Mouse (Mus musculus) yolk sac, embryonic 10.5 days (tissue): Measurements from ENCODE around the gene Cldn7.
A peak's percentile ranks its signal among the peaks of the same experiment; 100 is the strongest.

Experiments used
- DNase-seq: peaks from one replicate; pipeline ENCODE4 v3.0.0-alpha.2; 2017; ENCODE audit warnings: low spot score

The Cldn7 gene

GRCm38 (mm10) chr11:69956218-69956617 is 8.4 kb upstream of the Cldn7 start:
- no peak for DNase-seq

- no peak for DNase-seq
Observed at GRCm38 (mm10) chr11:69960616-69961015, 4.0 kb upstream of the Cldn7 start.

GRCm38 (mm10) chr11:69961841-69962240 is 2.7 kb upstream of the Cldn7 start:
- no peak for DNase-seq

- DNase-seq: peak; percentile 91
Observed at GRCm38 (mm10) chr11:69965271-69966005, 859 bp downstream of the Cldn7 start.

- DNase-seq: peak; percentile 87
Observed at GRCm38 (mm10) chr11:69966006-69966859, 1.7 kb downstream of the Cldn7 start.

GRCm38 (mm10) chr11:69966860-69967517 is 2.4 kb downstream of the Cldn7 start:
- DNase-seq: no peak

GRCm38 (mm10) chr11:69968793-69969192 is 4.2 kb downstream of the Cldn7 start:
- DNase-seq: peak; percentile 83

GRCm38 (mm10) chr11:69970222-69970621 is 5.6 kb downstream of the Cldn7 start:
- no peak for DNase-seq

GRCm38 (mm10) chr11:69970775-69971174 is 6.2 kb downstream of the Cldn7 start:
- no peak for DNase-seq

- DNase-seq: no peak
Observed at GRCm38 (mm10) chr11:69974907-69975306, 10.3 kb downstream of the Cldn7 start.

GRCm38 (mm10) chr11:69976271-69976670 is 11.7 kb downstream of the Cldn7 start:
- no peak for DNase-seq

GRCm38 (mm10) chr11:69979827-69980195 is 15.2 kb downstream of the Cldn7 start:
- no peak for DNase-seq

- DNase-seq: peak; percentile 100
Observed at GRCm38 (mm10) chr11:69980196-69981140, 15.9 kb downstream of the Cldn7 start.

- no peak for DNase-seq
Observed at GRCm38 (mm10) chr11:69981141-69981762, 16.7 kb downstream of the Cldn7 start, which contains the start of gene Ctdnep1. Gene Ctdnep1 (plus strand): TSS chr11:69981156.

- DNase-seq: no peak
Observed at GRCm38 (mm10) chr11:69982225-69982624, 17.6 kb downstream of the Cldn7 start, which contains the start of gene Elp5. Gene Elp5 (minus strand): TSS chr11:69982517.

- no peak for DNase-seq
Observed at GRCm38 (mm10) chr11:69982877-69983276, 18.3 kb downstream of the Cldn7 start.

- DNase-seq: no peak
Observed at GRCm38 (mm10) chr11:69983377-69983776, 18.8 kb downstream of the Cldn7 start.

- no peak for DNase-seq
Observed at GRCm38 (mm10) chr11:69984431-69984830, 19.9 kb downstream of the Cldn7 start.

GRCm38 (mm10) chr11:69989949-69990348 is 25.4 kb downstream of the Cldn7 start:
- DNase-seq: no peak

- DNase-seq: peak; percentile 97
Observed at GRCm38 (mm10) chr11:69990850-69991691, 26.5 kb downstream of the Cldn7 start, which contains the start of gene Gabarap. Gene Gabarap (plus strand): TSS chr11:69991143.
